Mouse (Mus musculus) hindbrain, embryonic 10.5 days (tissue): Measurements from ENCODE around the gene Plk5. TPM values are rescaled to one million over a fixed set of nuclear protein-coding genes. Genes with fewer than 3 reads are reported as not detected.

Experiments used
- DNase-seq: peaks from one replicate; pipeline ENCODE4 v3.0.0-alpha.2; 2017; ENCODE audit warnings: low spot score
- H3K27ac ChIP-seq: fragments of 300-500 bp; sonication (generic); 2 replicates; pipeline ENCODE4 v1.5.1; 2016; ENCODE audit warnings: mild to moderate bottlenecking, moderate library complexity
- H3K27me3 ChIP-seq: fragments of 300-500 bp; sonication (generic); 2 replicates; pipeline ENCODE4 v1.6.1; 2016; ENCODE audit warnings: mild to moderate bottlenecking; ENCODE audit not compliant: poor library complexity, insufficient read depth, severe bottlenecking
- H3K36me3 ChIP-seq: fragments of 300-500 bp; sonication (generic); 2 replicates; pipeline ENCODE4 v1.6.1; 2016; ENCODE audit warnings: mild to moderate bottlenecking, moderate library complexity
- H3K4me1 ChIP-seq: fragments of 300-500 bp; sonication (generic); replicated peaks from 2 replicates; pipeline ENCODE4 v1.6.1; 2016; ENCODE audit warnings: mild to moderate bottlenecking
- H3K4me3 ChIP-seq: fragments of 300-500 bp; sonication (generic); 2 replicates; pipeline ENCODE4 v1.5.1; 2016; ENCODE audit warnings: mild to moderate bottlenecking, moderate library complexity
- H3K9me3 ChIP-seq: fragments of 300-500 bp; sonication (generic); 2 replicates; pipeline ENCODE4 v1.6.1; 2016; ENCODE audit warnings: mild to moderate bottlenecking, moderate library complexity
- WGBS: fragments of 180-500 bp; shearing (Covaris S2); methylation state at CpG from one replicate; pipeline ENCODE4 v1.1.7; 2016; 5-methylcytosine and 5-hydroxymethylcytosine counted together
- polyA plus RNA-seq: library from polyadenylated mRNA; unstranded; fragments of >200 nt; fragmentation: Nextera tagmentation; extraction: Ambion mirVana; gene quantifications from 2 replicates; pipeline ENCODE4 v1.2.1, GENCODE M21; 2016

The Plk5 gene
- polyA plus RNA-seq, result 0.22 and 0.44 TPM in 2 replicates

- H3K4me1 ChIP-seq, result peaks cover 22% of the 10 kb centered on the region
- no peaks in the 10 kb centered on the region for H3K36me3 ChIP-seq
- H3K9me3 ChIP-seq, result no peaks in the 10 kb centered on the region
- peaks cover 100% of the 10 kb centered on the region for H3K27me3 ChIP-seq
- no peak for DNase-seq
- under 1% methylated on average over 53 of the region's 53 CpGs for whole genome bisulfite sequencing
- no peak within 1 kb of the TSS for H3K27ac ChIP-seq
- peak within 1 kb of the TSS; percentile 45 for H3K4me3 ChIP-seq
Measured at GRCm38 (mm10) chr10:80356001-80356682, at the start of gene Plk5. Gene Plk5, plus strand, starts transcription at chr10:80356459.

GRCm38 (mm10) chr10:80311560-80311959, 44.7 kb upstream of the Plk5 start:
- no peak for DNase-seq
- H3K27ac ChIP-seq, result no peak overlapping the region
- no peaks in the 10 kb centered on the region for H3K9me3 ChIP-seq
- H3K36me3 ChIP-seq, result peaks cover 99% of the 10 kb centered on the region
- 88% methylated on average over 16 of the region's 16 CpGs for WGBS
- H3K4me1 ChIP-seq, result peaks cover 39% of the 10 kb centered on the region
- H3K4me3 ChIP-seq, result no peak overlapping the region
- peaks cover 89% of the 10 kb centered on the region for H3K27me3 ChIP-seq

- Histone ChIP-seq H3K27ac (no peak overlapping the region), H3K4me3 (0 out of 2 replicates have a peak overlapping the region, but pooled peaks have one; percentile 14), H3K9me3 (no peaks in the 10 kb centered on the region), H3K27me3 (peaks cover 89% of the 10 kb centered on the region), H3K36me3 (peaks cover 99% of the 10 kb centered on the region), H3K4me1 (peaks cover 50% of the 10 kb centered on the region)
- WGBS, result 75% methylated on average over 54 of the region's 54 CpGs
- no peak for DNase-seq
Measured at GRCm38 (mm10) chr10:80312586-80313504, 43.4 kb upstream of the Plk5 start.

DNA sequence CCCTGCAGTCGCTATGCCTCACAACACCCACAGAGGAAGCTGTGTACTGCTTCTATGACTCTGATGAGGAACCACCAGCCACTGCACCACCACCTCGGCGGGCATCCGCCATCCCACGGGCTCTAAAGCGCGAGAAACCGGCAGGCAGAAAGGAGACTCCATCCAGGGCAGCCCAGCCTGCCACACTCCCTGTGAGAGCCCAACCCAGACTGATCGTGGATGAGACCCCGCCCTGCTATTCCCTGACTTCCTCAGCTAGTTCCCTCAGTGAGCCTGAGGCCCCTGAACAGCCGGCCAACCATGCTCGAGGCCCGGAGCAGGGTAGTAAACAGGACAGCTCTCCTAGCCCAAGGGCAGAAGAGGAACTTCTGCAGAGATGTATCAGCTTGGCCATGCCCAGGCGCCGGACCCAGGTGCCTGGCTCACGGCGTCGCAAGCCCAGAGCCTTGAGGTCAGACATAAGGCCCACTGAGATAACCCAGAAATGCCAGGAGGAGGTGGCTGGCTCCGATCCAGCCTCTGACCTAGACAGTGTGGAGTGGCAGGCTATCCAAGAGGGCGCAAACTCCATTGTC, 42.5 kb upstream of the Plk5 start:
- H3K9me3 ChIP-seq, result no peaks in the 10 kb centered on the region
- 0 out of 2 replicates have a peak overlapping the region, but pooled peaks have one; percentile 23 for H3K27ac ChIP-seq
- 59% methylated on average over 20 of the region's 20 CpGs for WGBS
- H3K4me3 ChIP-seq, result peak overlapping the region; percentile 9; the same call in 1 of the 2 replicates
- H3K27me3 ChIP-seq, result peaks cover 89% of the 10 kb centered on the region
- DNase-seq, result no peak
- H3K4me1 ChIP-seq, result peaks cover 58% of the 10 kb centered on the region
- peaks cover 99% of the 10 kb centered on the region for H3K36me3 ChIP-seq

GRCm38 (mm10) chr10:80314494-80315001, 41.7 kb upstream of the Plk5 start:
- 0 out of 2 replicates have a peak overlapping the region, but pooled peaks have one; percentile 4 for H3K4me3 ChIP-seq
- H3K36me3 ChIP-seq, result peaks cover 97% of the 10 kb centered on the region
- peaks cover 83% of the 10 kb centered on the region for H3K27me3 ChIP-seq
- H3K9me3 ChIP-seq, result no peaks in the 10 kb centered on the region
- no peak for DNase-seq
- no peak overlapping the region for H3K27ac ChIP-seq
- 54% methylated on average over 16 of the region's 16 CpGs for WGBS
- H3K4me1 ChIP-seq, result peaks cover 66% of the 10 kb centered on the region

DNA sequence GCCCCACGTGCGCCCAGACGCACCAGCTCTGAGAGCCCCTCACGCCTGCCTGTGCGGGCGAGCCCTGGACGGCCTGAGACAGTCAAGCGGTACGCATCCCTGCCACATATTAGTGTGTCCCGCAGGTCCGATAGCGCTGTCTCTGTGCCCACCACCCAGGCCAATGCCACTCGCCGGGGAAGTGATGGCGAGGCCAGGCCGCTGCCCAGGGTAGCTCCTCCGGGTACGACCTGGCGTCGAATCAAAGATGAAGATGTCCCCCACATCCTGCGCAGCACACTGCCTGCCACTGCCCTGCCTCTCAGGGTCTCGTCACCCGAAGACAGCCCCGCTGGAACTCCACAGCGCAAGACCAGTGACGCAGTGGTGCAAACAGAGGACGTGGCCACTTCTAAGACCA, 40.9 kb upstream of the Plk5 start:
- Histone ChIP-seq H3K36me3 (peaks cover 90% of the 10 kb centered on the region), H3K27me3 (peaks cover 78% of the 10 kb centered on the region)
- 52% methylated on average over 27 of the region's 27 CpGs for WGBS

GRCm38 (mm10) chr10:80316359-80316781, 39.9 kb upstream of the Plk5 start:
- Histone ChIP-seq H3K27ac (no peak overlapping the region), H3K36me3 (peaks cover 80% of the 10 kb centered on the region), H3K4me1 (peaks cover 79% of the 10 kb centered on the region), H3K4me3 (no peak overlapping the region), H3K27me3 (peaks cover 67% of the 10 kb centered on the region), H3K9me3 (no peaks in the 10 kb centered on the region)
- DNase-seq, result no peak
- 44% methylated on average over 11 of the region's 11 CpGs for WGBS

More for the DNA sequence above, 40.9 kb upstream of the Plk5 start:
- Histone ChIP-seq H3K4me1 (peaks cover 73% of the 10 kb centered on the region), H3K4me3 (0 out of 2 replicates have a peak overlapping the region, but pooled peaks have one; percentile 4), H3K9me3 (no peaks in the 10 kb centered on the region), H3K27ac (0 out of 2 replicates have a peak overlapping the region, but pooled peaks have one; percentile 2)
- DNase-seq, result no peak

DNA sequence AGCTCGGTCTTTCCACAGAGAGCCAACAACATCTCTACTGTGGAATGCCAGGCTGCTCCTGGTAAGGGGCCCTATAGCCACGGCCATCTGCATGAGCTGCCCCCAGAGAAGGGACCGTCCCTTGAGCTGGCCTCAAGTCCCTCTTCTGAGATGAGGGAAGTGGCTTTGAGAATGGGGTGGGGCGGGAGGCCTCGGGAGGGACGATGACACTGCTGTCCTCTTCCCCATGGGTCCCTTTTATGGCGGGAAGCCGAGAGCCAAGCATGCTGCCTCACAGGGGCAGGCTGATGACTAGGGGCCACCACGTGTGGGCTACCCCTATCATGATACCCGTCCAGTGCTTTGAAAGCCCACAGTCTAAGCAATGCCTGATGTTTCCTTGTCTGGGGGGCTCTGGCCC, 39.2 kb upstream of the Plk5 start:
- Histone ChIP-seq H3K27ac (no peak overlapping the region), H3K9me3 (no peaks in the 10 kb centered on the region), H3K27me3 (peaks cover 67% of the 10 kb centered on the region), H3K36me3 (peaks cover 73% of the 10 kb centered on the region), H3K4me1 (peaks cover 86% of the 10 kb centered on the region), H3K4me3 (peak overlapping the region; percentile 78; the same call in 1 of the 2 replicates)
- 66% methylated on average over 10 of the region's 10 CpGs for WGBS
- DNase-seq, result no peak

- peak; percentile 92 for DNase-seq
- H3K27me3 ChIP-seq, result peaks cover 62% of the 10 kb centered on the region
- peaks cover 40% of the 10 kb centered on the region for H3K36me3 ChIP-seq
- no peaks in the 10 kb centered on the region for H3K9me3 ChIP-seq
- H3K4me3 ChIP-seq, result peak within 1 kb of the TSS; percentile 78
- peak within 1 kb of the TSS; percentile 85 for H3K27ac ChIP-seq
- H3K4me1 ChIP-seq, result peaks cover 77% of the 10 kb centered on the region
- under 1% methylated on average over 34 of the region's 34 CpGs for WGBS
Measured at GRCm38 (mm10) chr10:80320340-80320760, 35.9 kb upstream of the Plk5 start, which contains the start of gene 2310011J03Rik. Gene 2310011J03Rik, minus strand, starts transcription at chr10:80320537.

GRCm38 (mm10) chr10:80321014-80321669, 35.1 kb upstream of the Plk5 start:
- no peak for DNase-seq
- H3K36me3 ChIP-seq, result peaks cover 32% of the 10 kb centered on the region
- peak overlapping the region; percentile 73; the same call in 1 of the 2 replicates for H3K4me3 ChIP-seq
- WGBS, result 79% methylated on average over 6 of the region's 6 CpGs
- H3K27ac ChIP-seq, result 0 out of 2 replicates have a peak overlapping the region, but pooled peaks have one; percentile 19
- H3K4me1 ChIP-seq, result peaks cover 69% of the 10 kb centered on the region
- peaks cover 62% of the 10 kb centered on the region for H3K27me3 ChIP-seq
- no peaks in the 10 kb centered on the region for H3K9me3 ChIP-seq

DNA sequence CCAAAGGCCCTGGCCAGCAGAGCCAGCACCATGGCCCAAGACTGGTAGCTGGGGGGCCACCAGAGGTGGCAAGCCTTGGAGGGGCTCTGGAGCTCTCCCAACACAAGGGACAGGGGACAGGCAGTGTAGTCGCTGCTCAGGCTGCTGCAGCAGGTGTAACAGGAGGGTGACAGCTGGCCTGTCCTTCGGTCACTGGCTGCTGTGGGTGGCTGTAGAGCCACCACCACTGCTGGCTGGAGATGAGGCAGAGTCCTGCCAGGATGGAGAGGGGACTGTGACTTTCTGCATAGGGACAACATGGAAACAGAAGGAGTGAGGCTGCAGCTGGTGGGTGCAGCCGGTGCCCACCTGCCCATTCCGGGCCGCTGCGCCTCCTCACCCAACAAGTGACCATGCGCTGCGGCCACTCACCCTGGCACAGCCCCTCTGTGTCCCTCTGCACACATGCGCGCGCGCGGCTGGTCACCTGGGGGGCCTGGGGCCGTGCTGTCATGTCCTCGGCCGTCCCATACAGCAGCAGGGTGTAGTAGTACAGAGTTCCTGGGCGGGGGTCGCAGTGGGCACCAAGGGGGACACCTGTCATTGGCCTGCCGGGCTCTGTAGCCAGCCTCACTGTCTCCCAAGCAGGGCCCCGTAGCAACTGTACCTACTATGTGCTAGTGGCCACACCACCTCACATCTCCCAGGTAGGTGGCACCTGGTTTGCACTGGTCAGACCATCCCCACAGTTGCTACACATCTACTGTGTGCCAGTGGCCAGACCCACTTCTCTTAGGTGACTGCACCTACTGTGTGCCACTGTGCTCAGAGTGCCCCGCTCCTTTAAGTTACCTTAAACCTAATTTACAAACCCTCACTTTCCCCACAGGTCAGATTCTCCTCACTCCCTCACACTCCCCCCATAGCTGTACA, 34.3 kb upstream of the Plk5 start:
- H3K27me3 ChIP-seq, result peaks cover 58% of the 10 kb centered on the region
- H3K36me3 ChIP-seq, result peaks cover 24% of the 10 kb centered on the region
- H3K9me3 ChIP-seq, result no peaks in the 10 kb centered on the region
- DNase-seq, result no peak
- H3K27ac ChIP-seq, result peak overlapping the region; percentile 19; the same call in 1 of the 2 replicates
- WGBS, result 90% methylated on average over 21 of the region's 21 CpGs
- peaks cover 62% of the 10 kb centered on the region for H3K4me1 ChIP-seq
- H3K4me3 ChIP-seq, result peak overlapping the region; percentile 73
